Mouse (Mus musculus) left cerebral cortex, adult 11 months (tissue): ENCODE data around the gene N4bp3.
"Not testable (repeated sequence)": the region's sequence is repeated elsewhere in the genome, so short reads cannot be mapped to it uniquely, and the experiment has no call there.

Source experiments
- DNase-seq: peaks from one replicate; pipeline ENCODE4 v3.0.0; 2022; ENCODE audit warnings: low spot score

Gene N4bp3

GRCm38 (mm10) chr11:51650691-51651515 is at the start of gene N4bp3, which contains the start of gene D930048N14Rik:
TSS of gene N4bp3 (minus strand) at chr11:51650842.
TSS of gene D930048N14Rik (plus strand) at chr11:51650954.
- DNase-seq, result no peak

- DNase-seq, result no peak
Observed at GRCm38 (mm10) chr11:51694984-51695383, 44.3 kb upstream of the N4bp3 start.

- DNase-seq, result not testable (repeated sequence)
Observed at GRCm38 (mm10) chr11:51690597-51690996, 40.0 kb upstream of the N4bp3 start.

- DNase-seq, result no peak
Observed at GRCm38 (mm10) chr11:51689343-51689742, 38.7 kb upstream of the N4bp3 start.

- peak; percentile 98 for DNase-seq
Observed at GRCm38 (mm10) chr11:51688330-51689328, 38.0 kb upstream of the N4bp3 start, which contains the start of gene 0610009B22Rik. TSS of gene 0610009B22Rik (minus strand) at chr11:51688874.

- no peak for DNase-seq
Observed at GRCm38 (mm10) chr11:51681976-51682374, 31.3 kb upstream of the N4bp3 start.

GRCm38 (mm10) chr11:51681324-51681975 is 30.8 kb upstream of the N4bp3 start:
- peak; percentile 64 for DNase-seq

GRCm38 (mm10) chr11:51679466-51679865 is 28.8 kb upstream of the N4bp3 start:
- no peak for DNase-seq

GRCm38 (mm10) chr11:51677737-51678418 is 27.2 kb upstream of the N4bp3 start:
- no peak for DNase-seq

- no peak for DNase-seq
Observed at GRCm38 (mm10) chr11:51675386-51675785, 24.7 kb upstream of the N4bp3 start.

GRCm38 (mm10) chr11:51673291-51673690 is 22.6 kb upstream of the N4bp3 start:
- DNase-seq, result no peak

GRCm38 (mm10) chr11:51671376-51671775 is 20.7 kb upstream of the N4bp3 start:
- no peak for DNase-seq

- DNase-seq, result no peak
Observed at GRCm38 (mm10) chr11:51670846-51671245, 20.2 kb upstream of the N4bp3 start.

- DNase-seq, result not testable (repeated sequence)
Observed at GRCm38 (mm10) chr11:51664747-51665146, 14.1 kb upstream of the N4bp3 start.

- DNase-seq, result no peak
Observed at GRCm38 (mm10) chr11:51662632-51663031, 12.0 kb upstream of the N4bp3 start.

GRCm38 (mm10) chr11:51661867-51662365 is 11.3 kb upstream of the N4bp3 start:
- DNase-seq, result no peak

GRCm38 (mm10) chr11:51658705-51659104 is 8.1 kb upstream of the N4bp3 start:
- DNase-seq, result no peak

- no peak for DNase-seq
Observed at GRCm38 (mm10) chr11:51658291-51658690, 7.6 kb upstream of the N4bp3 start.

GRCm38 (mm10) chr11:51656798-51657521 is 6.3 kb upstream of the N4bp3 start:
- DNase-seq, result no peak

GRCm38 (mm10) chr11:51654891-51655290 is 4.2 kb upstream of the N4bp3 start:
- no peak for DNase-seq
